Mouse (Mus musculus): Measurements from ENCODE around the gene Trip12.
A peak's percentile ranks its signal among the peaks of the same experiment; 100 is the strongest.

Gene Trip12

GRCm38 (mm10) chr1:84795335-84795734, 45.0 kb downstream of the Trip12 start:
- no peak for DNase-seq (ENCODE audit: low spot score in 2 of 2)

GRCm38 (mm10) chr1:84791393-84791792, 48.9 kb downstream of the Trip12 start:
- no peak for DNase-seq (ENCODE audit: low spot score in 2 of 2)

DNA sequence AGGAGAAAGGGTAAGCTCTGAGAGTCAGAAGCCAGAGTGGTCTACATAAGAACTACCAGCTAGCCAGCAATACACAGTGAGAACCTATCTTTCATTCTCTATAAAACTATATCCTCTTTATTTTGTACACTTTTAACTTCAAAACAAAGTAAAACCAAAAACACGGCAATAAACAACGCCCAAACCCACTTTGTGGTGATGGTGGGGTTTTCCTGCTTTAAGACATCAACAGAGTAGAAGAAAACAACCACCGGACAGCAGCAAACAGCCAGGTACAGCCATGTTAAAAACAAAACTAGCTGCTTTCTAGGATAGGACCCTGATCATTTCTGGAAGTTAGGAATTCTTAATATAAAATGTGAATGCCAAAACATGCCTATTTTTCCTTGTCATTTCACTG, 59.7 kb downstream of the Trip12 start:
- no peak for DNase-seq (ENCODE audit: low spot score in 2 of 2)

- DNase-seq (ENCODE audit: low spot score in 2 of 2): no peak
These were observed 62.9 kb downstream of the Trip12 start for GRCm38 (mm10) chr1:84777455-84777854.

- DNase-seq (ENCODE audit: low spot score in 2 of 2): no peak
These were observed 81.5 kb downstream of the Trip12 start for GRCm38 (mm10) chr1:84758843-84759242.

DNA sequence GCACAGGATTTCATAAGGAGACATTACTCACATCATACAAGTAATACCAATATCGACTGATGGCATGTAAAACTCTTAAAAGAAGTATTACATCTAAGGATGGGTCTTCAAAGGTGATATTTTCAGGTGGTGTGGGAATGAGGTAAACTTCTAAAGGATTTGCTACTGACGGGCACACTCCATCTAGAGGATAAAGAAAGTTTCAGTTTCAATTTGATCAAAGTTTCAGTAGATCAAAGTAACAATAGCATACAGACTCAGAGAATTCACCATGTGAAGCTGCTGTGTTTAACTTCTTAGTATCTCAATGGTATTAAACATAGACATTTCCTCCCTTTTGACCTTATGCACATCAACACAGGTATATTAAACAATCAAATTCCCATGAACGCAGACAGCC, 98.2 kb downstream of the Trip12 start:
- no peak for DNase-seq (ENCODE audit: low spot score in 2 of 2)

GRCm38 (mm10) chr1:84740080-84740479, 100.2 kb downstream of the Trip12 start:
- no peak for DNase-seq (ENCODE audit: low spot score in 2 of 2)

GRCm38 (mm10) chr1:84737097-84737496, 103.2 kb downstream of the Trip12 start:
- DNase-seq (ENCODE audit: low spot score in 2 of 2): no peak

DNA sequence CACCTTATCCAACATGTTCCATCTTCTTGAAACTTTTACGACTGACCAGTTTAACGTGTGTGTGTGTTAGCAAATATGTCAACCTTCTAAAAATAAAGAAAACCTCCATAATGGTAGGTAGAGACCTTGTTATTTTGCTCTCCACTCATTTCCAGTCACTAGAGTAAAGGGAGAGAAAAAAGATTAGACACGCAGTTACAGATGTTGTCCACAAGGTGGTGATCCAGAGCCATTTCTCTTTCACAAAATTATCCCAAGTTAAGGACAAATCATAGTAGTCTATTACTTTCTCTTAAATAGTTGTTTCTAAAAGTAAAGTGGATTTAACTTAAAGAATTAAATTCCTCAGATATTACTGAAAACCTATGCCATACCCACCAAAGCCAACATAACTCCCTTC, 106.5 kb downstream of the Trip12 start:
- DNase-seq (ENCODE audit: low spot score in 2 of 2): no peak

DNA sequence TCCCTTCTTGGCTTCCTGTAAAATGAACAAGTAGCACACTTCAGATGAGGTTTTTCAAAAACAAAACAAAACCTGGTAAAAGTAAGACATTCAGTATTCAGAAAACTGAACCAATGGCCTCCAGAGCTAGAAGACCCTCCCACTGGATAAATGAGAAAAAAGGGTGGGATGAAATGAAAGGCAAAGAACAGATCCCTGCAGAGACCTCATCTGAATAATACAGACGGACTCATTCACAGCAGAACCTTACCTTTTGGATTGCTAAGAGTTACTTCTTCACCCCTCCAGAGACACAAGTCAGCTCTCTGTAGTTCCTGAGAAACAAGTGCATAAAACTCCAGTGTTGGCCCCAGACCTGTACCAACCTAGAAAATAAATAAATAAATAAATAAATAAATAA, 108.6 kb downstream of the Trip12 start:
- DNase-seq (ENCODE audit: low spot score in 2 of 2): peak in 1 of 2 experiments; percentile 0

DNA sequence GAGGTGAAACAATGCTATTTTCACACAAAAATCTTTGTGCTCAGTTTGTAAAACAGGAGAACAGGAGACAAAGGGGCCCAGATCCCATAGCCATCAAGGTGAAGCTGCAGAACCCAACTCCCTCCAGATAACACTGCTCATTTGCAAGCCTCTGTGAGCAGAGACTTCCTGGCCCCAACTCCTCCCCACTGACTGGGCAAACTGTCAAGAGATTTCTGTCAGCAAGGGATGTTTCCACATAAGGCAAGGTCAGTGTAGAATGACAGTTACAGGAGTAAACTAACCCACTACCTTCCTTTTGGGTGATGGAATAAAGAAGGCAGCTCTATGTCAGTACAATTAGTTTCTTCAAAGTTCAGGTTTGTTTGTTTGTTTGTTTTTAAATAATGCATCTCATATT, 117.5 kb downstream of the Trip12 start:
- no peak for DNase-seq (ENCODE audit: low spot score in 2 of 2)

DNA sequence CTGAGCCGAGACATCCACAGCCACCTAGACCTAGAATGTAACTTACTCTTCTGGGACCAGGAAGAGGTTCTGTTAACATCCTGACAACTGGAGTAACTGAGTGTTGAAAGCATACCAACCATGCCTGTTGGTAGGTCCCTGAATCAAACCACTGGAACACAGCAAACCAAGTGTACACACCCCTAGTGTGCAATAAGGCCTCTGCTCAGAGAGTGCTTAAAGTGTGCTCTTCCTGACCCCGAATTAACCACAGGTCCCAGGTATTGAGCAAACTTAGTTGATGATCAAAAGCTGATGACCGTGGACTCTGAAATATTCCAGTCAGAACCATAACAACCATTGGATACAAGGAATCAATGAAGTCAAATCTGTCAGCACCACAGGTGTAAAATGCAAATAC, 117.9 kb downstream of the Trip12 start:
- DNase-seq (ENCODE audit: low spot score in 2 of 2): no peak

DNA sequence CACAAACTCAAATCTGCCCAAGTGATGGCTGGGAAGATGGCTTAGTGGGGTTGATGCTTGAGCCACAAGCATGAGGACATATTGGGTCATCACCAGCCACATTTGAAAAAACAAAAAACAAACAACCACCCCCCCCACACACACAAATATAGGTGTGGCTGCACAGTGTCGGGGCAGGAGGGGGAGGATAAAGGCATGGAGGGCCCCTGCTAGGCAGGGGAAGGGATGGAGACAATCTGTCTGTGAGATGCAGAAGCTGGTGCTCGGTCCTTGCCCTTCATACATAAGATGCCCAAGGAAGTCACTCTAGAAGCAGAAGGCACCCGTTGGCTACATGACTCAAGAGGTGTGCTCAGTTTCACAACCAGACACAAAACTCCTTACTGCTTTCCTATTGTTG, 118.4 kb downstream of the Trip12 start:
- no peak for DNase-seq (ENCODE audit: low spot score in 2 of 2)

DNA sequence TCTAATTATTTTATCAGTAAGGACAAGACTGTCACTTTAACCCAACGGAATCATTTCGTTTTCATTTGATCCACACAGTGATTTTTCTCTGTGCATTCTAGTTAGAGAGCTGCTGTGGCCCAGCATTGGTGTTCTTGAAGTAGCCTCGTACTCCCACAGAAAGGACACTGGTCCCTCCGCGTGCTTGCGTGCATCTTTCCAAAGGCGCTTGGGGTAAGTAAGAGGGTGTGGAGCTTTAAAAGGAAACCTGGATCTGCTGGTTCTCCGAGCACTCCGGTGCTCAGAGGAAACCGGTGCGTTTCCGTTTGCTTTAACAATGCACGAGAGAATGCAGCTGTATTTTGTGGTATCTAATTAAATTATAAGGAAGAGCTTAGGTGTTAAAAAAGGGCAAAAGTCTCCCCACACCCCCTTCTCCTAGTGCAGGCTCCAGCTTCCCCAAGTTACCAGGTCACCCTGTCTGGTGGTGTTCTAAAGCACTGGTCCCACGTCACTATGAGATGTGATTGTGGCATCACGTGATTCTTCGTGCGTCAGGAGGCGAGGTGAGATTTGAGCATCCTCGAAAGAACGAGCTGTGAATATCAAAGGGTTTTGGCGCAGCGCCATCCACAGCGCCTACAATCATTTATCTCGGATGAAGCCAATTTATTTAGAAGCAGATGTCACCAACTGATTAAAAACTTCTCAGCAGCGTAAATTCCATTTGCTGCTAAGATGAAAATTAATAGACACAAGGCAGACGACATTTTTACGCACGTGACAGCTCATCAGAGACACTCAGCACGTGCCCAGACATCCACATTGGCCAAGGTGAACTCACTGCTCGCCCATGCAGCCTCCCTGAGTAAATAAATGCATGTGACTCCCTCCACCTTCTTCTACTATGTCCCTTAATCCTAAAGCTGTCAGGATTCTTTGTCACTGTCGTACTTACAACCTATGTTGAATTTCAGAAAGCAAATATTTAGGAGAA, 130.2 kb downstream of the Trip12 start:
- DNase-seq (ENCODE audit: low spot score in 2 of 2): peak; percentile 86 to 87

GRCm38 (mm10) chr1:84709406-84709805, 130.9 kb downstream of the Trip12 start:
- no peak for DNase-seq (ENCODE audit: low spot score in 2 of 2)

DNA sequence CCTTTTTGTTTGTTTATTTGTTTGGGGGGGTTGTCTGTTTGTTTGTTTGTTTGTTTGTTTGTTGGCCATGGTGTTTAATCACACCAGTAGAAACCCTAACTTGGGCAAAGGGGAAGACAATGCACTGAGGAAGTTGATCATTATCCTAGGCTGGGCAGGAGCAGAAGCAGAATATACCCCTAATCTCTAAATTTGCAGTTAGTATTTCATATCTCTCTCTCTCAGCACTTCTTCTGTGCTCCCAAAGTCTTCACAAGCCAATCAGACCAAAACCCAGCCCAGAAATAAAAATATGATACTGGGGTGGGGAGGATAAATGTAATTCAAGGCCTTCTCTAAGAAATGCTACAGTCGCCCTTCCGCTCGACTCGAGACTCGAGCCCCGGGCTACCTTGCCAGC, 140.1 kb downstream of the Trip12 start:
- DNase-seq (ENCODE audit: low spot score in 2 of 2): no peak

- DNase-seq (ENCODE audit: low spot score in 2 of 2): peak; percentile 89 to 90
These were observed 143.2 kb downstream of the Trip12 start for GRCm38 (mm10) chr1:84697136-84697535.

- peak; percentile 74 for DNase-seq (ENCODE audit: low spot score in 2 of 2)
These were observed 144.6 kb downstream of the Trip12 start, which contains the start of gene Dner for GRCm38 (mm10) chr1:84695517-84696411. Gene Dner (minus strand): TSS chr1:84696221.

GRCm38 (mm10) chr1:84694688-84695474, 145.4 kb downstream of the Trip12 start:
- DNase-seq (ENCODE audit: low spot score in 2 of 2): peak; percentile 66 to 67

DNA sequence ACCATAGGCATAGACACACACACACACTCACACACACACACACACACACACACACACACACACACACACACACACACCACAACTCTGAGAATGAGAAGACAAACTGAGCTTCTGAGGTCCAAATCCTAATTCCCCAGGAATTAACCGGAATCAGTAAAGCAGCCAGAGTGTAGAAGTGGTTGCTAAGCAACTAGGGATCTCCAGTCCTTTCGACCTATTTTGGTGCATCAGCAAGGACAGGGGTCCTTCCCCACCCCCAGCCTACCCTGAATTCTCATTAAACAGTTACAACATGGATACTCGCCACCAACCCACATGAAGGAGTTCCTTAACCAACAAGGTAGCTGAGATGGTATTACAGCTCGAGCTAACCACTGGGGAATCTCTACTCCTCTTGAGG, 162.4 kb downstream of the Trip12 start:
- no peak for DNase-seq (ENCODE audit: low spot score in 2 of 2)

Measured in right cerebral cortex, adult 2 months (tissue).